Mouse (Mus musculus) small intestine, adult 2 months (tissue): Measurements from ENCODE around the gene Mrps34.

Source experiments
- CTCF ChIP-seq: fragments of 200-500 bp; IDR thresholded peaks from 2 replicates; pipeline ENCODE4 v1.5.1; 2012; ENCODE audit warnings: low read depth, mild to moderate bottlenecking, control low read depth, inconsistent platforms, low read length, moderate library complexity, mixed read lengths; ENCODE audit not compliant: insufficient replicate concordance, insufficient read length; ENCODE audit errors: extremely low read depth
- POLR2A ChIP-seq: fragments of 200-500 bp; IDR thresholded peaks from 2 replicates; pipeline ENCODE4 v1.6.1; 2012; ENCODE audit warnings: low read depth, mild to moderate bottlenecking, control low read depth, inconsistent platforms, low read length, moderate library complexity

- TF ChIP-seq CTCF (no peak), POLR2A (no peak)
These were observed 1.5 kb downstream of the Mrps34 start, which contains the start of gene Nme3 for GRCm38 (mm10) chr17:24896241-24896992.
